Mouse (Mus musculus): ENCODE data around the gene Vmn1r80. TPM values are rescaled to one million over a fixed set of nuclear protein-coding genes. Genes with fewer than 3 reads are reported as not detected.
"Not testable (repeated sequence)": the region's sequence is repeated elsewhere in the genome, so short reads cannot be mapped to it uniquely, and the experiment has no call there.

Vmn1r80 gene
- not detected in 2 replicates for polyA plus RNA-seq (2015; fragmentation: Nextera tagmentation; extraction: Ambion mirVana)

GRCm38 (mm10) chr7:12188986-12189385 lies at the start of gene Vmn1r80:
Vmn1r80 (plus strand) TSS chr7:12189286.
- Histone ChIP-seq H3K4me1 (ENCODE audit: insufficient read depth, low read depth, low read length) (no peaks in the 10 kb centered on the region), H3K4me3 (ENCODE audit: low read depth, low read length) (no peak within 1 kb of the TSS), H3K4me2 (replicated peaks; ENCODE audit: low read depth, low read length) (no peak within 1 kb of the TSS), H3K27me3 (replicated peaks; ENCODE audit: insufficient read depth, low read length) (no peaks in the 10 kb centered on the region), H3K36me3 (ENCODE audit: insufficient read depth, low read length) (no peaks in the 10 kb centered on the region), H3K27ac (ENCODE audit: low read length) (no peak within 1 kb of the TSS), H3K9ac (replicated peaks; ENCODE audit: low read depth) (no peak within 1 kb of the TSS), H3K9me3 (ENCODE audit: low read length) (no peaks in the 10 kb centered on the region)
- DNase-seq (ENCODE audit: low spot score) (no peak), ATAC-seq (no peak)
- TF ChIP-seq EP300 (IDR thresholded peaks at IDR 0.05) (no peak), CTCF (IDR thresholded peaks at IDR 0.05) (no peak)
- WGBS = 70% methylated on average over 1 of the region's 1 CpGs

GRCm38 (mm10) chr7:12149957-12150356 lies 39.1 kb upstream of the Vmn1r80 start, which contains the start of gene Vmn1r78:
Vmn1r78 (plus strand) TSS chr7:12150257.
- Histone ChIP-seq H3K4me3 (ENCODE audit: low read depth, low read length) (no peak within 1 kb of the TSS), H3K9me3 (ENCODE audit: low read length) (no peaks in the 10 kb centered on the region), H3K27ac (ENCODE audit: low read length) (no peak within 1 kb of the TSS), H3K27me3 (replicated peaks; ENCODE audit: insufficient read depth, low read length) (no peaks in the 10 kb centered on the region), H3K4me1 (ENCODE audit: insufficient read depth, low read depth, low read length) (no peaks in the 10 kb centered on the region), H3K36me3 (ENCODE audit: insufficient read depth, low read length) (no peaks in the 10 kb centered on the region), H3K9ac (replicated peaks; ENCODE audit: low read depth) (no peak within 1 kb of the TSS), H3K4me2 (replicated peaks; ENCODE audit: low read depth, low read length) (no peak within 1 kb of the TSS)
- ATAC-seq = no peak
- WGBS = 45% methylated on average over 2 of the region's 2 CpGs
- TF ChIP-seq EP300 (IDR thresholded peaks at IDR 0.05) (no peak), CTCF (IDR thresholded peaks at IDR 0.05) (no peak)
- DNase-seq (ENCODE audit: low spot score) = no peak

- not testable (repeated sequence) for H3K9me3 ChIP-seq (ENCODE audit: low read length); H3K27ac ChIP-seq (ENCODE audit: low read length); DNase-seq (ENCODE audit: low spot score); H3K9ac ChIP-seq (replicated peaks; ENCODE audit: low read depth); H3K27me3 ChIP-seq (replicated peaks; ENCODE audit: insufficient read depth, low read length); H3K4me1 ChIP-seq (ENCODE audit: insufficient read depth, low read depth, low read length); H3K36me3 ChIP-seq (ENCODE audit: insufficient read depth, low read length); ATAC-seq; H3K4me3 ChIP-seq (ENCODE audit: low read depth, low read length); H3K4me2 ChIP-seq (replicated peaks; ENCODE audit: low read depth, low read length)
- WGBS = 27% methylated on average over 1 of the region's 1 CpGs
Observed at GRCm38 (mm10) chr7:12156463-12156862, 32.6 kb upstream of the Vmn1r80 start.

- not testable (repeated sequence) for H3K27ac ChIP-seq (ENCODE audit: low read length); H3K9me3 ChIP-seq (ENCODE audit: low read length); H3K36me3 ChIP-seq (ENCODE audit: insufficient read depth, low read length); DNase-seq (ENCODE audit: low spot score); ATAC-seq; H3K4me3 ChIP-seq (ENCODE audit: low read depth, low read length); H3K4me1 ChIP-seq (ENCODE audit: insufficient read depth, low read depth, low read length); H3K27me3 ChIP-seq (replicated peaks; ENCODE audit: insufficient read depth, low read length); H3K4me2 ChIP-seq (replicated peaks; ENCODE audit: low read depth, low read length); H3K9ac ChIP-seq (replicated peaks; ENCODE audit: low read depth)
Observed at GRCm38 (mm10) chr7:12170979-12171378, 18.1 kb upstream of the Vmn1r80 start, which contains the start of gene Vmn1r79. Vmn1r79 (plus strand) TSS chr7:12171279.

GRCm38 (mm10) chr7:12172926-12173325 lies 16.2 kb upstream of the Vmn1r80 start:
- DNase-seq (ENCODE audit: low spot score); H3K36me3 ChIP-seq (ENCODE audit: insufficient read depth, low read length); H3K27ac ChIP-seq (ENCODE audit: low read length); H3K4me1 ChIP-seq (ENCODE audit: insufficient read depth, low read depth, low read length); H3K9me3 ChIP-seq (ENCODE audit: low read length); ATAC-seq; H3K4me3 ChIP-seq (ENCODE audit: low read depth, low read length); H3K9ac ChIP-seq (replicated peaks; ENCODE audit: low read depth); H3K4me2 ChIP-seq (replicated peaks; ENCODE audit: low read depth, low read length); H3K27me3 ChIP-seq (replicated peaks; ENCODE audit: insufficient read depth, low read length): not testable (repeated sequence)
- 53% methylated on average over 2 of the region's 2 CpGs for WGBS

- ATAC-seq = no peak
- no peak overlapping the region for H3K4me2 ChIP-seq (replicated peaks; ENCODE audit: low read depth, low read length)
- 59% methylated on average over 2 of the region's 2 CpGs for WGBS
- no peak overlapping the region for H3K9ac ChIP-seq (replicated peaks; ENCODE audit: low read depth)
- DNase-seq (ENCODE audit: low spot score) = no peak
- no peaks in the 10 kb centered on the region for H3K9me3 ChIP-seq (ENCODE audit: low read length)
- no peak overlapping the region for H3K27ac ChIP-seq (ENCODE audit: low read length)
- TF ChIP-seq EP300 (IDR thresholded peaks at IDR 0.05) (no peak), CTCF (IDR thresholded peaks at IDR 0.05) (no peak)
- no peaks in the 10 kb centered on the region for H3K36me3 ChIP-seq (ENCODE audit: insufficient read depth, low read length)
- no peaks in the 10 kb centered on the region for H3K4me1 ChIP-seq (ENCODE audit: insufficient read depth, low read depth, low read length)
- H3K4me3 ChIP-seq (ENCODE audit: low read depth, low read length) = no peak overlapping the region
- no peaks in the 10 kb centered on the region for H3K27me3 ChIP-seq (replicated peaks; ENCODE audit: insufficient read depth, low read length)
Observed at GRCm38 (mm10) chr7:12204141-12204540, 15.1 kb downstream of the Vmn1r80 start.

Other genes starting within 250 kb of the Vmn1r80 start
- not detected in 2 replicates for gene Vmn1r77, start 152.5 kb upstream of the Vmn1r80 start, polyA plus RNA-seq (2015; fragmentation: Nextera tagmentation; extraction: Ambion mirVana)
- not detected in 2 replicates for gene Vmn1r78, start 39.0 kb upstream of the Vmn1r80 start, polyA plus RNA-seq (2015; fragmentation: Nextera tagmentation; extraction: Ambion mirVana)
- gene Vmn1r79, start 18.0 kb upstream of the Vmn1r80 start, polyA plus RNA-seq (2015; fragmentation: Nextera tagmentation; extraction: Ambion mirVana) = not detected in 2 replicates
- not detected in 2 replicates for gene Vmn1r81, start 79.0 kb downstream of the Vmn1r80 start, polyA plus RNA-seq (2015; fragmentation: Nextera tagmentation; extraction: Ambion mirVana)
- not detected in 2 replicates for gene Vmn1r82, start 111.1 kb downstream of the Vmn1r80 start, polyA plus RNA-seq (2015; fragmentation: Nextera tagmentation; extraction: Ambion mirVana)
- gene Vmn1r83, start 140.2 kb downstream of the Vmn1r80 start, polyA plus RNA-seq (2015; fragmentation: Nextera tagmentation; extraction: Ambion mirVana) = not detected in 2 replicates
- not detected in 2 replicates for gene Vmn1r84, start 180.0 kb downstream of the Vmn1r80 start, polyA plus RNA-seq (2015; fragmentation: Nextera tagmentation; extraction: Ambion mirVana)
- gene Zfp551, start 233.5 kb downstream of the Vmn1r80 start, polyA plus RNA-seq (2015; fragmentation: Nextera tagmentation; extraction: Ambion mirVana) = 2.5 TPM in 2 replicates